Mouse (Mus musculus) right cerebral cortex, postnatal 10 days (tissue): ENCODE data around the gene Gm21854.
"Not testable (repeated sequence)": the region's sequence is repeated elsewhere in the genome, so short reads cannot be mapped to it uniquely, and the experiment has no call there.

Experiments
- DNase-seq, 2 experiments: peaks; one replicate each; pipeline ENCODE4 v3.0.0; 2021; ENCODE audit warnings: low spot score in 2 of 2

Gm21854 gene

GRCm38 (mm10) chrY:5656686-5657085 lies at the start of gene Gm21854:
Gm21854 (plus strand) TSS chrY:5656986.
- DNase-seq: not testable (repeated sequence)
